Mouse (Mus musculus) midbrain, embryonic 13.5 days (tissue): Measurements from ENCODE around the gene Ralgps1. TPM values are rescaled to one million over a fixed set of nuclear protein-coding genes. Genes with fewer than 3 reads are reported as not detected.
A peak's percentile ranks its signal among the peaks of the same experiment; 100 is the strongest.

ENCODE experiments used
- ATAC-seq: fragments of 200-750 bp; cut with Nextera tagmentation; 2 replicates; pipeline ENCODE4 v1.8.0; 2017; ENCODE audit warnings: mild to moderate bottlenecking, moderate TSS enrichment, moderate library complexity
- H3K27ac ChIP-seq: fragments of 300-500 bp; sonication (generic); 2 replicates; pipeline ENCODE4 v1.5.1; 2015; ENCODE audit warnings: inconsistent platforms, mild to moderate bottlenecking, moderate library complexity
- H3K27me3 ChIP-seq: fragments of 300-500 bp; sonication (generic); 2 replicates; pipeline ENCODE4 v1.6.1; 2015; ENCODE audit warnings: mild to moderate bottlenecking, inconsistent platforms
- H3K36me3 ChIP-seq: fragments of 300-500 bp; sonication (generic); 2 replicates; pipeline ENCODE4 v1.6.1; 2015; ENCODE audit warnings: mild to moderate bottlenecking, inconsistent platforms
- H3K4me1 ChIP-seq: fragments of 300-500 bp; sonication (generic); replicated peaks from 2 replicates; pipeline ENCODE4 v1.6.1; 2015; ENCODE audit warnings: inconsistent platforms
- H3K4me2 ChIP-seq: fragments of 300-500 bp; sonication (generic); replicated peaks from 2 replicates; pipeline ENCODE4 v1.6.1; 2015; ENCODE audit warnings: moderate library complexity, mild to moderate bottlenecking, inconsistent platforms
- H3K4me3 ChIP-seq: fragments of 300-500 bp; sonication (generic); replicated peaks from 2 replicates; pipeline ENCODE4 v1.5.1; 2015; ENCODE audit warnings: mild to moderate bottlenecking, inconsistent platforms
- H3K9ac ChIP-seq: fragments of 300-500 bp; sonication (generic); replicated peaks from 2 replicates; pipeline ENCODE4 v1.6.1; 2015; ENCODE audit warnings: mild to moderate bottlenecking, inconsistent platforms
- H3K9me3 ChIP-seq: fragments of 300-500 bp; sonication (generic); 2 replicates; pipeline ENCODE4 v1.6.1; 2016; ENCODE audit warnings: mild to moderate bottlenecking, inconsistent platforms
- WGBS: fragments of 180-500 bp; shearing (Covaris S2); methylation state at CpG from one replicate; pipeline ENCODE4 v1.1.7; 2015; 5-methylcytosine and 5-hydroxymethylcytosine counted together
- polyA plus RNA-seq: library from polyadenylated mRNA; unstranded; fragments of >200 nt; fragmentation: Nextera tagmentation; extraction: Ambion mirVana; gene quantifications from 2 replicates; pipeline ENCODE4 v1.2.1, GENCODE M21; 2015

Gene Ralgps1
- polyA plus RNA-seq, 1 experiment from 2014 or later: 37.0 TPM

DNA sequence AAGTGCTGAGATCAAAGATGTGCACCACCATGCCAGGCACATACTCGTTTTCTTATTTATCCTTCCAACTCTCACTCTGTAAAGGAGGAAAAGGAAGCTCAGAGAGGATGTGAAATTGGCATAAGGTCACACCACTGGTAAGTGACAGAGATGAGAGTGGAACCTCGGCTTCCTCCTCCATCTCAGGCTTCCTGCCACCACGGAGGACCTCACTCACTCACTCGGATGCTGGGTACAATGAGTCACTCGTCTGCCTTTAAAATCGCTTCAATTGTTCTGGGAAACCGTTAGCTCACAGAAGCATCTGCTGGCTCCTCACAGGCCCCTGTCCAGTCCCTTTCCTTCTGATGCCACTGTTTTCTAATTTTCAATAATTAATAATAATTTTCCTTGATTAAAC is 194.8 kb downstream of the Ralgps1 start:
- 49% methylated on average over 7 of the region's 7 CpGs for WGBS
- no peak overlapping the region for H3K4me2 ChIP-seq
- ATAC-seq: no peak
- no peaks in the 10 kb centered on the region for H3K27me3 ChIP-seq
- no peaks in the 10 kb centered on the region for H3K9me3 ChIP-seq
- no peak overlapping the region for H3K9ac ChIP-seq
- peaks cover 25% of the 10 kb centered on the region for H3K36me3 ChIP-seq
- H3K27ac ChIP-seq: no peak overlapping the region
- H3K4me1 ChIP-seq: peaks cover 38% of the 10 kb centered on the region
- no peak overlapping the region for H3K4me3 ChIP-seq

GRCm38 (mm10) chr2:33173686-33174085 is 197.6 kb downstream of the Ralgps1 start:
- no peak for ATAC-seq
- no peak overlapping the region for H3K4me2 ChIP-seq
- peaks cover 26% of the 10 kb centered on the region for H3K4me1 ChIP-seq
- no peaks in the 10 kb centered on the region for H3K9me3 ChIP-seq
- no peak overlapping the region for H3K4me3 ChIP-seq
- no peak overlapping the region for H3K27ac ChIP-seq
- WGBS: 85% methylated on average over 7 of the region's 7 CpGs
- peaks cover 36% of the 10 kb centered on the region for H3K36me3 ChIP-seq
- no peak overlapping the region for H3K9ac ChIP-seq
- H3K27me3 ChIP-seq: no peaks in the 10 kb centered on the region

- no peak overlapping the region for H3K4me2 ChIP-seq
- H3K4me3 ChIP-seq: no peak overlapping the region
- peaks cover 42% of the 10 kb centered on the region for H3K36me3 ChIP-seq
- H3K9ac ChIP-seq: no peak overlapping the region
- 83% methylated on average over 10 of the region's 10 CpGs for WGBS
- no peaks in the 10 kb centered on the region for H3K27me3 ChIP-seq
- H3K27ac ChIP-seq: no peak overlapping the region
- peaks cover 20% of the 10 kb centered on the region for H3K4me1 ChIP-seq
- H3K9me3 ChIP-seq: no peaks in the 10 kb centered on the region
- ATAC-seq: no peak
These were observed 198.2 kb downstream of the Ralgps1 start for GRCm38 (mm10) chr2:33173126-33173525.

DNA sequence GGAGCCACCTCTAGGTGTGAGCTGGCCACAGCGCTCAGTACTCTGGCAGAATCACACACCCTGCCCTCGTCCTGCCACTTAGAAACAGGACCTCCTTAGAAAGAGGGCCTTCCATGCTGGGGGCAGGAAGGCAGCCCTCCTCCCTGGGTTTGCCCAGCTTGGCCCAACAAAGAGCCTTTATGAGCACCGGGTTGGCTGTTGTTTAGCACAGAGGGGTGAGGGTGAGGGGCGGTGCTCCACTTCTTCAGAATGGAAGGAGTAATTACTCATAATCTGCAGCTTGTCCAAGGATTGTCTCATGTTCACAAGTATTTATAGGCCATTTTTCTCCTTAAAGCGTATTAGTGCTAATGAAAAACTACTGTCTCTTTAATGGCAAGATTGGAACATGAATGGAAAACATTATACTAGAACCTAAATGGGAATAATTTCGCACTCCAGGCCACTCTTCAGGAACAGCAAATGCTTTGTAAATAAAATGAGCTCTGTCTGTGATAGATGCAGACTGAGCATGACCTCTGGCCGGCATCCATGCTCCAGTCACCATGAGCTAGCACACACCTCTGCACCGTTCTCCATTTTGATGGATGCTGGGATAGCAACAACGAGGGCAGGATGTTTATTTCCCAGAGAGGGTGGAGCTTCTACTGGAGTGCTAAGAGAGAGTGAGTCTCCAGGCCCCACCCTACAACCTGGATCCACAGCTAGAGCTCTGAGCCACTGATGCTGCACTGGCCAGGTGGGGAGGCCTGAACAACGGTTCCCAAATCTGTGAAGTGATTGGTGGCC is 200.3 kb downstream of the Ralgps1 start:
- peak; percentile 48; the same call in 1 of the 2 replicates for ATAC-seq
- H3K4me2 ChIP-seq: no peak overlapping the region

DNA sequence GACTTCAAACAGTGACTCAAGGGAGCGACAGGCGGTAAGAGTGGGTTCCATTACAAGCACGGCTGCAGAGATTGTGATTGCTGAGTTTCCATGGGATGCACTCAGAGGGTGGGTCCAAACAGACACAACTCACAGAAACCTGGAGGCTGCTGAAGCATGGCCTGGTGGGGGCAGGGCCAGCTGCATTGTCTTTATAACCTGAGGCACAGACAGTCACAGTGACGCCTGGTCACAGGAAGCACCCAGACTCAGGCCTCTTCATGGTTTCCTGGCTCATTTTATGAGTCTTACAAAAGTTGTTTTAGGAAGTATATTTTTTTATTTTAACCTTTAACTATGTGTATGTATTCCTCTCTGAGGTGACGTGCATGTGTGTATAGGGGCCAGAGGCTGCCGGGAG is 201.8 kb downstream of the Ralgps1 start:
- no peak overlapping the region for H3K4me2 ChIP-seq
- H3K9ac ChIP-seq: no peak overlapping the region
- peaks cover 74% of the 10 kb centered on the region for H3K36me3 ChIP-seq
- no peak for ATAC-seq
- H3K27me3 ChIP-seq: no peaks in the 10 kb centered on the region
- no peak overlapping the region for H3K27ac ChIP-seq
- WGBS: 78% methylated on average over 6 of the region's 6 CpGs
- peaks cover 7% of the 10 kb centered on the region for H3K4me1 ChIP-seq
- H3K9me3 ChIP-seq: no peaks in the 10 kb centered on the region
- no peak overlapping the region for H3K4me3 ChIP-seq

More for the DNA sequence above, 200.3 kb downstream of the Ralgps1 start:
- no peaks in the 10 kb centered on the region for H3K9me3 ChIP-seq
- H3K27ac ChIP-seq: no peak overlapping the region
- peaks cover 9% of the 10 kb centered on the region for H3K4me1 ChIP-seq
- no peaks in the 10 kb centered on the region for H3K27me3 ChIP-seq
- H3K4me3 ChIP-seq: no peak overlapping the region
- H3K9ac ChIP-seq: no peak overlapping the region
- WGBS: 64% methylated on average over 10 of the region's 10 CpGs
- H3K36me3 ChIP-seq: peaks cover 63% of the 10 kb centered on the region

GRCm38 (mm10) chr2:33167060-33167459 is 204.2 kb downstream of the Ralgps1 start:
- Histone ChIP-seq H3K4me1 (peaks cover 5% of the 10 kb centered on the region), H3K36me3 (peaks cover 70% of the 10 kb centered on the region), H3K4me2 (no peak overlapping the region), H3K27ac (no peak overlapping the region), H3K27me3 (no peaks in the 10 kb centered on the region), H3K9me3 (no peaks in the 10 kb centered on the region), H3K9ac (no peak overlapping the region), H3K4me3 (no peak overlapping the region)
- 95% methylated on average over 3 of the region's 3 CpGs for WGBS
- ATAC-seq: no peak

DNA sequence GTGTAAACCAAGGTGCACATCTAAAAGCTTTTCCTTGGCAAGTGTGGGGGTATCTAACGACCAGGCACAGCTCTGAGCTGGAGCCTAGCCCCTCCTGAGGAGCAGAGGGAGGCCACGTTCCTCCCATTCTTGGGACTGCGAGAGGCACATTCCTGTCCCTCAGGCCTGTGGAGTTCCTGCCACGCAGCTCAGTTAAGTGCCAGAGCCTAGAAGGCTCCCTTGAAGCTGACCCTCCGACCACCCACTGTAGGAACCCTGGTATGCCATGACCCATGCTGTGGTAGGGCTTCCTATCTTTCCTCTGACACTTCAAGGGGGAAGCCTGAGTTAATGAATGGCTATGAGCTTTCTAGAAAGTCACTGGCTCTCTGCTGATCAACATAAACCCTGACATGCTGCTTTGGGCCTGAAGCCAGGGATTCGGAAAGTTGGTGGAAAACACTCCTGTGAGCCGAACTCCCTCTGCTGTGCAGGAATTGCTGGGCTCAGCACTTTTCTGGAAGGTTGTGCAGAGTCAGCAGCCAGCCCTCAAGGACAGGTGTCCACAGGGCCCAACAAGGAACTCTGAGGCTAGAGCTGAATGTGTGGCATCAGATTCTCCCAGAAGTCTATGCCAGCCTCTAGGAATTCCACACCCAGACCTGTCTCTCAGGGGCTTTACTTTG is 205.4 kb downstream of the Ralgps1 start:
- no peak overlapping the region for H3K27ac ChIP-seq
- H3K9me3 ChIP-seq: no peaks in the 10 kb centered on the region
- no peak for ATAC-seq
- no peaks in the 10 kb centered on the region for H3K4me1 ChIP-seq
- 67% methylated on average over 7 of the region's 7 CpGs for WGBS
- H3K27me3 ChIP-seq: no peaks in the 10 kb centered on the region
- peaks cover 75% of the 10 kb centered on the region for H3K36me3 ChIP-seq
- H3K9ac ChIP-seq: no peak overlapping the region
- no peak overlapping the region for H3K4me3 ChIP-seq
- no peak overlapping the region for H3K4me2 ChIP-seq

- Histone ChIP-seq H3K9me3 (no peaks in the 10 kb centered on the region), H3K4me1 (no peaks in the 10 kb centered on the region), H3K4me2 (no peak overlapping the region), H3K36me3 (peaks cover 71% of the 10 kb centered on the region), H3K27me3 (no peaks in the 10 kb centered on the region), H3K4me3 (no peak overlapping the region), H3K9ac (no peak overlapping the region), H3K27ac (no peak overlapping the region)
- WGBS: 91% methylated on average over 4 of the region's 4 CpGs
- no peak for ATAC-seq
These were observed 206.1 kb downstream of the Ralgps1 start for GRCm38 (mm10) chr2:33165229-33165628.

GRCm38 (mm10) chr2:33164646-33165045 is 206.6 kb downstream of the Ralgps1 start:
- Histone ChIP-seq H3K4me2 (no peak overlapping the region), H3K36me3 (peaks cover 77% of the 10 kb centered on the region), H3K4me3 (no peak overlapping the region), H3K27ac (no peak overlapping the region), H3K27me3 (no peaks in the 10 kb centered on the region), H3K9ac (no peak overlapping the region), H3K9me3 (no peaks in the 10 kb centered on the region), H3K4me1 (no peaks in the 10 kb centered on the region)
- WGBS: 89% methylated on average over 3 of the region's 3 CpGs
- ATAC-seq: no peak

GRCm38 (mm10) chr2:33162126-33162525 is 209.2 kb downstream of the Ralgps1 start:
- no peak overlapping the region for H3K4me2 ChIP-seq
- WGBS: 93% methylated on average over 2 of the region's 2 CpGs
- ATAC-seq: no peak
- H3K4me1 ChIP-seq: no peaks in the 10 kb centered on the region
- H3K27ac ChIP-seq: no peak overlapping the region
- no peaks in the 10 kb centered on the region for H3K27me3 ChIP-seq
- H3K36me3 ChIP-seq: peaks cover 80% of the 10 kb centered on the region
- no peak overlapping the region for H3K4me3 ChIP-seq
- no peaks in the 10 kb centered on the region for H3K9me3 ChIP-seq
- no peak overlapping the region for H3K9ac ChIP-seq

- Histone ChIP-seq H3K9me3 (no peaks in the 10 kb centered on the region), H3K4me1 (no peaks in the 10 kb centered on the region), H3K27ac (no peak overlapping the region), H3K36me3 (peaks cover 72% of the 10 kb centered on the region), H3K4me2 (no peak overlapping the region), H3K9ac (0 out of 2 replicates have a peak overlapping the region, but pooled peaks have one; percentile 6), H3K4me3 (no peak overlapping the region), H3K27me3 (no peaks in the 10 kb centered on the region)
- no peak for ATAC-seq
- 79% methylated on average over 12 of the region's 12 CpGs for WGBS
These were observed 210.8 kb downstream of the Ralgps1 start for GRCm38 (mm10) chr2:33160326-33160973.

DNA sequence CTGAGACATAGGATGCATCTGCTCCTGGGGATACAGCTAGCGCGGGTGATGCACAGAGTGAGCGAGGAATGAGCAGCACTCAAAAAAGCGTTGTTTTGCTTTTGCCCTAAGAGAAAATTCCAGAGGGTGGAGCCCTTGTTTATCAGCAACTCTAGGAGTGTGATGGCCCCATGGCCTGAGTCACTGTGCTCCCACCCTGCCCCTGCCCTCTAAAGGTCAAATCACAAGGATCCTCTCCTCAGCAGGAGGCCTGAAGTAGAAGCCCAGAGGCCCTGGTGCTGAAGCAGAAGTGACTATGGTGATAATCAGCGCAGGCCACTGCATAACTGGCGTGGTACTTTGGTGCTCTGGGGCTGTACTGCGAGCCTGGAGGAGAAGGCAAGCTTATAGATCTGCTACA is 211.7 kb downstream of the Ralgps1 start:
- WGBS: 93% methylated on average over 7 of the region's 7 CpGs
- Histone ChIP-seq H3K9ac (no peak overlapping the region), H3K27me3 (no peaks in the 10 kb centered on the region), H3K4me3 (no peak overlapping the region), H3K9me3 (no peaks in the 10 kb centered on the region), H3K4me2 (no peak overlapping the region), H3K36me3 (peaks cover 67% of the 10 kb centered on the region), H3K4me1 (no peaks in the 10 kb centered on the region), H3K27ac (no peak overlapping the region)
- ATAC-seq: no peak
